8 mouse cellular contexts compared by ENCODE assay signal in the genomic region with DNA sequence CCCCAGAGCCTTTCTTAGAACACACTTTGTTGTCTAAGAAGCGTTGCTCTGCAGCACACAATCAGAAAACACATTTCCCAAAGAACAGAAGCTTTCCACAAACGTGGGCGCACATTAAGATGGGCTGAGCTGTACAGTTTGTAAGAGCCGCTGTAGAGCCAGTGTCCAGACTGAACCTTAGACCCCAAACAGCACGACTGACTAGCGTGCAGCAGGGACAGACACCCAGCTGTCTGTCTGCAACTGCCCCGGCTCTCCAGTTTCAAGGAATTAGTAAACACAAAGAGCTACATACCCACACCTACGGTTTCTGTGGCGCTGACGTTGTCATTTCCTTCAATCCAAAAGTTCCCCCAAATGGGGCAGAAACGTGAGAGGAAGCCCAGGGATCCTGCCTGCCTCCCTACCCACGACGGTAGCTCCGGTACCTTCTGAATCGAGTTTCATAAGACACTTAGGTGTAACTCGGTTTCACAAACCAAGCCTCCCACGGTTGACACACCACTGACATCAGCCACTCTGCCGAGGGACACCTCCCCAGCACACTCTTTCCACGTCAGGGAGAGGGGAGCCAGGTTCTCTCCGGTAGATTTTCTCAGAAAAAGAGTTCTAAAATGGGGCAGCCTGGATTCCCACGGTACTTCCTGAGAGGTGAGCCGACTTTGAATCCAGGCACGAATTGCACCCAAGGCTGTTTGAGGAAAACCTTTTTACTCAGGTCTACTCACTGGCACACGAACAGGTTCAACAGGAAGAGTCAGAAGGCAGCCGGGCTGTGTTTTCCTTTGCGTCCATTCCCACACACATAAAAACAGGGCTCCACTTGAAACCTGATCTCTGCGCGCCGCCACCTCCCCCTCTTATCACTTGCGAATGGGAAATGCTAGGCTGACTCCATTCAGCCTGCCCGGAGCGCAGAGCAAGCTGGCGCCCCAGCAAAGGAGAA. TPM values are rescaled to one million over a fixed set of nuclear protein-coding genes. Genes with fewer than 3 reads are reported as not detected.
DNase-seq lines count a peak whose midpoint lies in the region; ATAC-seq and TF ChIP-seq lines count a peak whose summit lies in the region.

No protein-coding gene starts in this region.

- TF ChIP-seq POLR2A in spleen, adult 2 months (IDR thresholded peaks at IDR 0.05; ENCODE audit: low read depth, low read length), result no peak
- peak; percentile 36; the same call in 1 of the 2 replicates for TF ChIP-seq POLR2A in small intestine, adult 2 months (IDR thresholded peaks at IDR 0.05; ENCODE audit: low read depth, low read length)

- H3K4me3 ChIP-seq in spleen, adult 2 months (ENCODE audit: extremely low read depth, insufficient read depth, insufficient read length), result peak overlapping the region; percentile 50
- H3K4me3 ChIP-seq in embryonic facial prominence, embryonic 14.5 days (ENCODE audit: low read depth, low read length), result peak overlapping the region; percentile 39
- peak overlapping the region; percentile 70 for H3K4me3 ChIP-seq in heart, embryonic 16.5 days (ENCODE audit: low read length)
- H3K4me3 ChIP-seq in small intestine, adult 2 months (ENCODE audit: low read depth, low read length), result peak overlapping the region; percentile 70

- 4% methylated on average over 33 of the region's 33 CpGs for WGBS in spleen, adult 2 months
- whole genome bisulfite sequencing in embryonic facial prominence, embryonic 14.5 days, result 2% methylated on average over 33 of the region's 33 CpGs
- 2% methylated on average over 33 of the region's 33 CpGs for WGBS in heart, embryonic 16.5 days
- 3% methylated on average over 33 of the region's 33 CpGs for WGBS in small intestine, adult 2 months

- peak overlapping the region; percentile 82 for H3K4me2 ChIP-seq in embryonic facial prominence, embryonic 14.5 days (ENCODE audit: low read depth, low read length)
- peak overlapping the region; percentile 94 for H3K4me2 ChIP-seq in heart, embryonic 16.5 days (ENCODE audit: low read depth, low read length)

- H3K27me3 ChIP-seq in spleen, adult 2 months (ENCODE audit: control insufficient read depth, insufficient read depth, low read length), result no peaks in the 10 kb centered on the region
- H3K27me3 ChIP-seq in embryonic facial prominence, embryonic 14.5 days (replicated peaks; ENCODE audit: control insufficient read depth, insufficient read depth, low read length), result no peaks in the 10 kb centered on the region
- no peaks in the 10 kb centered on the region for H3K27me3 ChIP-seq in heart, embryonic 16.5 days (ENCODE audit: control insufficient read depth, insufficient read depth, low read length)
- H3K27me3 ChIP-seq in small intestine, adult 2 months (ENCODE audit: control insufficient read depth, insufficient read depth, low read length), result no peaks in the 10 kb centered on the region

- no peaks in the 10 kb centered on the region for H3K36me3 ChIP-seq in spleen, adult 2 months (ENCODE audit: control insufficient read depth, insufficient read depth, low read length)
- H3K36me3 ChIP-seq in embryonic facial prominence, embryonic 14.5 days (ENCODE audit: control insufficient read depth, insufficient read depth, low read length), result no peaks in the 10 kb centered on the region
- no peaks in the 10 kb centered on the region for H3K36me3 ChIP-seq in heart, embryonic 16.5 days (ENCODE audit: control insufficient read depth, insufficient read depth)
- peaks cover 13% of the 10 kb centered on the region; the same call in 1 of the 2 replicates for H3K36me3 ChIP-seq in small intestine, adult 2 months (ENCODE audit: control insufficient read depth, insufficient read depth, low read length)

- H3K9me3 ChIP-seq in embryonic facial prominence, embryonic 14.5 days (ENCODE audit: control insufficient read depth, low read length), result no peaks in the 10 kb centered on the region
- H3K9me3 ChIP-seq in heart, embryonic 16.5 days (replicated peaks; ENCODE audit: control insufficient read depth, low read length), result no peaks in the 10 kb centered on the region

- peak overlapping the region; percentile 56 for H3K9ac ChIP-seq in embryonic facial prominence, embryonic 14.5 days (ENCODE audit: low read depth, low read length)
- peak overlapping the region; percentile 76 for H3K9ac ChIP-seq in heart, embryonic 16.5 days (ENCODE audit: low read length)

- peak; percentile 88 for ATAC-seq in embryonic facial prominence, embryonic 14.5 days (ENCODE audit: low read depth)
- ATAC-seq in heart, embryonic 16.5 days (replicated peaks; ENCODE audit: extremely low read depth, insufficient read depth, low FRiP score), result peak; percentile 79
- peak; percentile 62 for ATAC-seq in megakaryocyte, adult 5-6 weeks (ENCODE audit: poor library complexity, severe bottlenecking)

- TF ChIP-seq CTCF in spleen, adult 2 months (IDR thresholded peaks at IDR 0.05; ENCODE audit: extremely low read depth, insufficient read depth, insufficient read length, insufficient replicate concordance), result no peak
- TF ChIP-seq CTCF in small intestine, adult 2 months (IDR thresholded peaks at IDR 0.05; ENCODE audit: extremely low read depth, insufficient read length, insufficient replicate concordance, low read depth, low read length), result no peak

- no peaks in the 10 kb centered on the region for H3K4me1 ChIP-seq in spleen, adult 2 months (ENCODE audit: control insufficient read depth, insufficient read depth, insufficient read length)
- peaks cover 8% of the 10 kb centered on the region; the same call in 1 of the 2 replicates for H3K4me1 ChIP-seq in embryonic facial prominence, embryonic 14.5 days (ENCODE audit: control insufficient read depth, insufficient read depth, low read length)
- peaks cover 19% of the 10 kb centered on the region for H3K4me1 ChIP-seq in heart, embryonic 16.5 days (ENCODE audit: control insufficient read depth, insufficient read depth, low read length)
- no peaks in the 10 kb centered on the region for H3K4me1 ChIP-seq in small intestine, adult 2 months (ENCODE audit: control insufficient read depth, insufficient read depth, insufficient read length, low read length)

- no peak overlapping the region for H3K27ac ChIP-seq in spleen, adult 2 months (ENCODE audit: insufficient read depth, low read length)
- H3K27ac ChIP-seq in embryonic facial prominence, embryonic 14.5 days (replicated peaks; ENCODE audit: low read depth, low read length), result peak overlapping the region; percentile 69
- peak overlapping the region; percentile 81 for H3K27ac ChIP-seq in heart, embryonic 16.5 days (ENCODE audit: low read length)
- peak overlapping the region; percentile 83 for H3K27ac ChIP-seq in small intestine, adult 2 months (ENCODE audit: insufficient read depth, low read depth, low read length)

- DNase-seq in spleen, adult 2 months (ENCODE audit: low read depth in 1 of 2, low spot score in 2 of 2), result no peak
- DNase-seq in spleen, adult 18-20 months, result no peak
- DNase-seq in embryonic facial prominence, embryonic 14.5 days (ENCODE audit: low spot score), result peak; percentile 90
- peak; percentile 83 for DNase-seq in kidney, postnatal 10 days
- DNase-seq in cerebellum, adult 8-10 months, result no peak

RNA-seq across cellular contexts. Expression of a gene that starts 59.3 kb away (rescaled TPM):
- polyA plus RNA-seq in spleen, adult 2 months (2012; rRNA removed), result not detected in 2 replicates
- 17.1 and 21.6 TPM in 2 replicates for polyA plus RNA-seq in embryonic facial prominence, embryonic 14.5 days (2014; fragmentation: Nextera tagmentation; extraction: Ambion mirVana)
- 21.6 and 27.8 TPM in 2 replicates for polyA plus RNA-seq in heart, embryonic 16.5 days (2015; fragmentation: Nextera tagmentation; extraction: Ambion mirVana)
- total RNA-seq in megakaryocyte, adult 5-6 weeks (2015), result not detected in 2 replicates
- total RNA-seq in megakaryocyte, adult 5-6 weeks (2017), result not detected in 2 replicates
- not detected in 2 replicates for polyA plus RNA-seq in small intestine, adult 2 months (2012; rRNA removed)

Comparison
In these comparisons a context has a peak if more than half of its experiments do, and no peak if none do; other contexts are left out.
1. DNase-seq: peak in embryonic facial prominence, embryonic 14.5 days (single experiment) and kidney, postnatal 10 days (single experiment); none in spleen, adult 2 months (0 of 2), spleen, adult 18-20 months (0 of 2) and cerebellum, adult 8-10 months (single experiment).
2. RNA of a gene that starts 59.3 kb away (polyA plus RNA-seq): 21.6 to 27.8 TPM in heart, embryonic 16.5 days and 17.1 to 21.6 TPM in embryonic facial prominence, embryonic 14.5 days; not detected in spleen, adult 2 months and not detected in small intestine, adult 2 months; every median in the first group is over 10 times any median in the second.
3. Peak in every context shown above with its lines, with median percentiles within 50 percentile points of each other: H3K4me3 ChIP-seq and ATAC-seq.